Mouse (Mus musculus) gastrocnemius, postnatal 36 days (tissue): ENCODE data around the gene Napsa. TPM values are rescaled to one million over a fixed set of nuclear protein-coding genes. Genes with fewer than 3 reads are reported as not detected.

Source experiments
- DNase-seq, 2 experiments: peaks; one replicate each; pipeline ENCODE4 v3.0.0; 2022
- intact Hi-C: fragments of 180-260 bp; cut with DNase I; formaldehyde crosslinking; loops from one replicate; pipeline ENCODE4 v1.15.1; 2025
- microRNA-seq, 2 experiments: library from miRNA; unstranded; fragments of <30 nt; microRNA quantifications; one replicate each; pipeline ENCODE4 v1.2.0; 2021
- total RNA-seq, 2 experiments: library from RNA; stranded (reverse); gene quantifications; 2 replicates each; pipeline ENCODE4 v1.2.3; 2021

Napsa gene
- total RNA-seq, 2 experiments from 2014 or later, result 0.30 to 0.54 TPM

DNA sequence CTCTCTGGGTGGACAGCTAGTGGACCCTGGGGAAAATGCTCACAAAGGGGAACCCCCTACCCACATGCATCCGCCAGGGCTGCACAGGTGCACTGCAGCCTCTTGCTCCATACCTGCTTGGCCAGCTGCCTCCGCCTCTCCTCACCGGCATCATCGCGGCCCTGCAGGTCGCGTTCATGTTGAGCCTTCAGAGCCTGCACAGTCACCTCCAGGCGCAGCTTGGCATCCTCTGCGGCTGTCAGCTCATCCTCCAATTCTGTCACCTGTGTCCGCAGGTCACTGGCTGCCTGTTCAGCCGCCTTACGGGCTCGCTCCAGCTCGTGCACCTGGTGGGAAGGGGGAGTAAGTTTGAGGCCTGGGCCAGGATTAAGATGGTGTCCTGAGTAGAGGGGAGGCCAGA lies 43.8 kb downstream of the Napsa start:
- intact Hi-C loops, result no loop called here

DNA sequence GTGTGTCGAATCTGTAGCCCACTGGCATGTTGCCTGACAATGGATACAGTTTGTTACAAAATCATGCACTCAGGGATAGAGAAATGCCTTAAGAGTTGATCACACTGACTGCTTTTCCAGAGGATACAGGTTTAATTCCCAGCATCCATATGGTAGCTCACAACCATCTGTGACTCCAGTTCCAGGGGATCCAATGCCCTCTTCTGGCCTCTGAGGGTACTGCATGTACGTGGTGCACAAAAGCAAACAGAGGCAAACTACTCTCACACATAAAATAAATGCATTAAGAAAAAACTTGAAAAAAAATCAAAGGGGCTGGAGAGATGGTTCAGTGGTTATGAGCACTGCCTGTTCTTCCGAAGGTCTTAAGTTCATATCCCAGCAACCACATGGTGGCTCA lies 44.9 kb downstream of the Napsa start:
- DNase-seq, result no peak
- intact Hi-C loops, result no loop called here

More for the DNA sequence above, 43.8 kb downstream of the Napsa start:
- no peak for DNase-seq

DNA sequence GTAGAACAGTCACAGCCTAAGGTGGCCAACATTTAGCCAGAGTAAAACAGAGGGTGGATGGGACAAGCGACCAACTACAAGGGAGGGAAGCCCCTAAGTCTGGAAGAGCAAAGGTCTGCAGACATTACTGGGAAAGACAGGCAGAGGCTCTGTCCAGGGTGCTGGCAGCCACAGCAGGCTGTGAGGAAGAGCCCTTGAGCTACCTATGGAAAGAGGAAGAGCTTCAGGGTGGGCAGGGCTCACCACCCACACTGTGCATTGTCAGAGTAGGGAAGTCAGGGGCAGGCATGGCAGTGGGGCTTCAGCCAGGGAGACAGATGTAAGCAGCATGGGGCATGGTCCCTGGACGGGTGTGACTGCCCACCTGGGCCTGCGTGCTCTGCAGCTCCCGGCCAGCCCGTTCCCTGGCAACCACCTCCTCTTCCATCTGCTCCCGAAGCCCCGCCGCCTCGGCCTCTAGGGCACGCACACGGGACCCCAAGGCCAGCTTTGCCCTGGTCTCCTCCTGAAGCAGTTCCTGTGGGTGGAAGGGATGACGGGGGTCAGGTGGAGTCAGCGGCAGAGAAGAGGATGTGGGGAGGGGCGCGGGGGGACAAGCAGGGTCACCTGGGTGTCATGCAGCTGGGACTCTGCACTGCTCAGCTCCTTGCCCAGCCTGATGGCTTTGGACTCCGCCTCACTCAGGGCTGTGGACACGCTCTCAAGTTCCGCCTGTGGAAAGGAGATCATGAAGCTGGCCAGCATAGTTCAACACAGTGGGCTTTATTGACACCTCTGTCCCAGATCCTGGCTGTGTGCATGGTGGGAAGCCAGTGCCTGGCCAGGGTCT lies 51.7 kb downstream of the Napsa start:
- intact Hi-C loops, result no loop called here
- no peak for DNase-seq

DNA sequence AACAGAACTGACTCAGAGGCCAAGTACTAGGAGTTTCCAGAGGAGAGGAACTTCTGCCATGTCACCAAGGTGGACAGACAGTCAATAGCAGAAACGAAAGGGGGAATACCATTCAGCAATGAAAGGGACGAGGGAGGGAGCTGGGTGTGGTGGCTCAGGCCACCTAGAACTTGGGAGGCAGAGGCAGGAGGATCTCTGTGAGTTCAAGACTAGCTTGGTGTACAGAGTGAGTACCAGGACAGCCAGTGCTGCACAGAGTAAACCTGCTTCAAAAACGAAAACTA lies 52.3 kb downstream of the Napsa start:
- intact Hi-C loops, result no loop called here
- DNase-seq, result no peak

DNA sequence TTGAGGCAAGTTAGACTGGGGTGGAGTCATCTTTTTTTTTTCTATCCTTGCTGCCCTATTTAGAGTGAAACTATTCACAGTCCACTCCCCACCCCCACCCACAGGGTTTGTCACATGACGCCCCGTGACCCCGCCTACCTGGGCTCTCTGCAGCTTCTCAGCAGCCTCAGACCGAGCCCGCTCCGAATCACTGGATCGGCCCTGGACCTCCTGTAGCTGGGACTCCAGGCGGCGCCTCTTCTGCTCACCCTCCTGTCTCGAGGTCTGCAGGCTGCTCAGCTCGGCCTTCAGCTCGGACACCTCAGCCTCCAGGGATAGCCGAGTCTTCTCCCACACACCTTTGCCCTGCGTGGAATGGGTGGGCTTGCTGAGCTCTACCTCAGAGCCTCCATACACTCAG lies 52.6 kb downstream of the Napsa start:
- intact Hi-C loops, result no loop called here
- DNase-seq, result no peak

DNA sequence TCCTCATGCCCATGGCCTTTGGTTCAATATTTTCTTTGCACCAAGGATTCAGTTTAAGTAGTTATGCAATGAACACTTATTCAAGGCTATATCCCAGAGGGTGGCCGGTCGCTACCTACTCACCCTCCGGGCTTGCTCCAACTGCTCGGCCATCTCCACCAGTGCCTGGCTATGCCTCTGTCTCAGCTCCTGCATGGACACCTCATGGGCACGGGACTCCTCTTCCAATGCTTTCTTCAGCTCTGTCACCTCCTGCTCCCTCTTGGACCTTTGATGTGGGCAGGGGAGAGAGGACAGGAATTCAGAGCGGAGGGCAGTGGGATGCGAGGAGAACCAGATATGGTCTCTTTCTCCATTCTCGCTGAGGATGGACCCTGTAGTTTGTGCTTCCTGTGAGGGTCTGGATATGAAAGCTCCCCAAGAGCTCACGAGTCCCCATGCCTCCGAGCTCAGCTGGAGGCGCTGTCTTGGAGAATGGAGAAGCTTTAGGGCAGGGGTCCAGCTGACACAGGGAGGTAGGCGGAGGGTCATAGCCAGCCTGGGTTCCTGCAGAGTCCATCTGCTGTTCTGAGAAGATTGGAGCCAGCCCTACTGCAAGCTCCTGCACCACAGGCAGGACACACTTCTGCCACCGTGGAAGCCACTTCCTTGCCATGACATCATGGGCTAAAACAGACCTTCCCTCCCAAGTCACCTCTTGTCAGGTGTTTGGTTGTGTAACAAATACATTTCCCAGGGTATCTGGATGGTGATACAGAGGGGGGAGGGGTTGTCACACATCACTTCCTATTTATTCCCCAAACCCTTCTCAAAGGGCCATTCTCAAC lies 53.3 kb downstream of the Napsa start:
- no peak for DNase-seq
- intact Hi-C loops, result no loop called here

DNA sequence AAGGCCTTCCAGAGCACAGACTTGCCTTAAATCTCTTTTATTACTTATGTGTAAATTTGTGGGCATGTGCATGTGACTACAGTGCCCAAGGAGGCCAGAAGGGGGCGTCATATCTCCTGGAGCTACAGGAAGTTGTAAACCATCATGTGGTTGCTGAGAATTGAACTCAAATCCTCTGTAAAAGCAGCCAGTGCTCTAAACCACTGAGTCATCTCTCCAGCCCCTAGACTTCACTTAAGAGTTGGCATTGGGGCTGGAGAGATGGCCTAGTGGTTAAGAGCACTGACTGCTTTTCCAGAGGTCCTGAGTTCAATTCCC lies 53.8 kb downstream of the Napsa start:
- intact Hi-C loops, result no loop called here
- DNase-seq, result no peak

DNA sequence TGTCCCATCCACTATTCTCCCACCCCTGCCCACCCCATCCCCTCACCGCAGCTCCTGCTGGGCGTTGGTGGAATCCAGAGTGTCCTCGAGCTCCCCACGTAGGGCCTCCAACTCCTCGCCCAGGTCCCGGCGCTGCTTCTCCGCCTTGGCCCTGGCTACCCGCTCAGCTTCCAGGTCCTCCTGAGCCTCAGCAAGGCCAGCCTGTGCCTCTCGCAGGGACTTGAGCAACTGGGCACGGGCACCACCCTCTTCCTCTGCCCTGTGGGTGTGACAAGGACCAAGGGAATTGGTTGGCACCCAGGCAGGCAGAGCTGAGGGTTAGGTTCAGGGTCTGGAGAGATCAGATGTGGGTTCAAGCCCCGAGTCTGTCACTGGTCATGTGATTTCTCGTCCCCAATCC lies 54.8 kb downstream of the Napsa start:
- DNase-seq, result no peak
- intact Hi-C loops, result no loop called here

DNA sequence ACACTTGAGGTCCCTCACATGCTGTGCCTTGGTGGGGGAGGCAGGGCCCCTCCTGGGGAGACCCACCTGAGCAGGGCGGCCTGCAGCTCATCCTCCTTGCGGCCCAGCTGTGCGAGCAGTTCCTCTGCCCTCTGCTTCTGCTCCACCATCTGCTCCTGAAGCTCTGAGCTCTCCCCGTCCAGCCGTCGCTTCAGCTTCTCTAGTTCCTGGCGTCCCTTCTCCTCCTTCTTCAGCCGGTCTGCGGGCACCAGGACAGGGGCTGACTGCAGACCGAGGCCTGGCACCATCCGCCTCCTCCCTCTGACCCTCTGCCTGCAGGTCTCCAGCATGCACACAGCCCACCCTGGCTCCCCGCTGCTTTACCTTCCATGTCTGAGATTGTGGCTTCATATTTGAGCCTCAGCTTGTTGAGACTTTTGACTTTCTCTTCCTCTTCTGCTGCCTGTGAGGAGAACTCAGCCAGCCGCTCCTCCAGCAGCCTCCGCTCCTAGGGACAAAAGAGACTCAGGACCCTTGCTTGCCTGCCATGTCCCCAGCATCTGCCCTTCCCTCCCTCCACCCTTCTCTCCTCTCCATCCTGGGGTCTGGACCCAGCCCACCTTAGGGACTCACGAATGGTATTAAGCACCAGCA lies 56.3 kb downstream of the Napsa start:
- intact Hi-C loops, result no loop called here
- no peak for DNase-seq

DNA sequence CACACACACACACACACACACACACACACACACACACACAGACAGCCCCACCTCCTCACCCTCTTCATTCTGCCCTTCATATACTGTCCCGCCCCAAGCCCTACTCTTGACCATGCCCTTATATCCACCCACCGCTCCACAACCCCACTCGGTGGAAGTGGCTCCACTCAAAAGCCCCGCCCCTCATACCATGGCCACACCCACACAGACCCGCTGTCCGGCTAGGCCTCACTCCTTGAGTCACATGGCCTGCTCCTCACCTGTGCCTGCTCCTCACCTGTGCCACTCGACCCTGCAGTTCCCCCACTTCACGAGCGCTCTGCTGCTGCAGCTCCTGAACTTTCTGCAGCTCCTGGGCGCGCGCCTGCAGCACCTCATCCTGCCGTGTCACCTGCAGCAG lies 58.3 kb downstream of the Napsa start:
- intact Hi-C loops, result no loop called here
- DNase-seq, result no peak

DNA sequence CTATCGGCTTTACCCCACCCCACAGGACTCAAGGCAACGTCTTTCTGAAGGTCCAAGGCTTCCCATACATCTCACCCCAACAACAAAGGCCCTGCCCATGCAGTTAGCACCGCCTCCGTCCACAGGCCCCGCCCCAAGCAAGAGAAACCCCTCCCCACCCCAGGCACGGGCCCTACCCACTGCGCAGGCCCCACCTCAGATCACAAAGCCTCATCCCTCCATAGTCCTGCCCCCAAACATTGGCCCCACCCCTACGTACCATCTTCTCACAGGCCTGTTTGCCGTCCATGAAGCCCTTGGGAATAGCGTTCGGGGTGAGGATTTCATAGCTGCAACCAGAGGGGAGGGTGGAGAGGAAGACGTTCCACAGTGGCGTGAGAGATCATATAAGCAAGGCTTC lies 60.5 kb downstream of the Napsa start:
- intact Hi-C loops, result no loop called here
- no peak for DNase-seq

DNA sequence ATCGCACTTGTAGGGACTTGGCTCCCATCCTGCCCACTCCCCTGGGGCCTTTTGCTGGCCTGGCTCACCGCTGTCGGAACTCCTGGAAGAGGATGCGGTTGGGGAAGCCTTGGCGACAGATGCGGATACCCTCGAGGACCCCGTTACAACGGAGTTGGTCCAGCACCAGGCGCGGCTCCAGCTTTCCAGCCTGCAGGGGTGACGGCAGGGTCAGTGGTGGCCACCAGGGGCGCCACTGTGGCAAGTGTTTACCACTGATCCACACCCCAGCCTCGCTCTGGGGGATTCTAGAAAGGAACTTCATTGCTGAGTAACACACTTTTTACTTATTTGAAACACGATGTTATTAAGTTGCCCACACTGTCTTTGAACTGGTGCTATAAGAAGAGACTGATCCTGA lies 61.2 kb downstream of the Napsa start:
- DNase-seq, result no peak
- intact Hi-C loops, result no loop called here

Small RNA genes lying within 50 kb of the gene (microRNA-seq; reads per million reads assigned to microRNA genes)
- 0 reads per million in 2 experiments for gene Mir7053

Other genes with a start within 250 kb of the Napsa start
- gene Syt3, start 188.3 kb upstream of the Napsa start, total RNA-seq, result 1 to 10 TPM; 1.6 to 2.1 TPM
- not detected for gene 1700008O03Rik, start 186.6 kb upstream of the Napsa start, total RNA-seq
- gene Lrrc4b, start 143.4 kb upstream of the Napsa start, total RNA-seq, result under 1 TPM in 1 of 2 experiments, not detected in 1; 0.20 TPM
- not detected for gene Aspdh, start 107.0 kb upstream of the Napsa start, total RNA-seq
- gene Josd2, start 104.4 kb upstream of the Napsa start, total RNA-seq, result 10 to 100 TPM; 48.7 to 49.2 TPM
- gene Emc10, start 75.9 kb upstream of the Napsa start, total RNA-seq, result 10 to 100 TPM; 42.4 to 43.5 TPM
- gene Fam71e1, start 75.8 kb upstream of the Napsa start, total RNA-seq, result 1 to 10 TPM; 3.9 to 4.4 TPM
- 1,000 to 10,000 TPM; 4,354 to 5,208 TPM for gene Mybpc2, start 47.7 kb upstream of the Napsa start, total RNA-seq
- not detected for gene Spib, start 40.3 kb upstream of the Napsa start, total RNA-seq
- 1 to 10 TPM; 5.6 to 6.7 TPM for gene Pold1, start 23.5 kb upstream of the Napsa start, total RNA-seq
- gene Nr1h2, start 18.4 kb upstream of the Napsa start, total RNA-seq, result 10 to 100 TPM; 28.9 to 31.1 TPM
- 1 to 10 TPM; 5.3 to 5.7 TPM for gene Kcnc3, start 18.3 kb downstream of the Napsa start, total RNA-seq
- gene Myh14, start 98.5 kb downstream of the Napsa start, total RNA-seq, result 10 to 100 TPM; 22.5 to 29.7 TPM
- gene Izumo2, start 136.4 kb downstream of the Napsa start, total RNA-seq, result not detected
- gene Vrk3, start 176.0 kb downstream of the Napsa start, total RNA-seq, result 10 to 100 TPM; 16.1 to 18.6 TPM
- not detected for gene Zfp473, start 178.7 kb downstream of the Napsa start, total RNA-seq
- 10 to 100 TPM; 19.6 to 20.0 TPM for gene Nup62, start 243.7 kb downstream of the Napsa start, total RNA-seq
- gene Il4i1, start 244.0 kb downstream of the Napsa start, total RNA-seq, result 1 to 10 TPM; 1.0 to 6.4 TPM
- 10 to 100 TPM; 55.2 to 69.3 TPM for gene Atf5, start 244.3 kb downstream of the Napsa start, total RNA-seq